Mouse (Mus musculus) G1E (cell line): ENCODE results near the gene Sft2d2.

Experiments
- CTCF ChIP-seq: IDR thresholded peaks from 2 replicates; pipeline ENCODE4 v1.5.1; 2012; ENCODE audit warnings: low read depth, low read length, inconsistent platforms, mixed read lengths
- GATA1 ChIP-seq: IDR thresholded peaks from 2 replicates; pipeline ENCODE4 v1.6.1; 2012; ENCODE audit warnings: borderline replicate concordance, low read length, inconsistent platforms, mixed read lengths
- POLR2AphosphoS5 ChIP-seq: IDR thresholded peaks from 2 replicates; pipeline ENCODE4 v1.6.1; 2012; ENCODE audit warnings: low read depth, low read length, inconsistent platforms; ENCODE audit not compliant: insufficient replicate concordance
- TAL1 ChIP-seq: conservative IDR thresholded peaks from 2 replicates; pipeline ENCODE4 v1.6.1; 2012; ENCODE audit warnings: low read depth, low read length, inconsistent platforms, mixed read lengths

DNA sequence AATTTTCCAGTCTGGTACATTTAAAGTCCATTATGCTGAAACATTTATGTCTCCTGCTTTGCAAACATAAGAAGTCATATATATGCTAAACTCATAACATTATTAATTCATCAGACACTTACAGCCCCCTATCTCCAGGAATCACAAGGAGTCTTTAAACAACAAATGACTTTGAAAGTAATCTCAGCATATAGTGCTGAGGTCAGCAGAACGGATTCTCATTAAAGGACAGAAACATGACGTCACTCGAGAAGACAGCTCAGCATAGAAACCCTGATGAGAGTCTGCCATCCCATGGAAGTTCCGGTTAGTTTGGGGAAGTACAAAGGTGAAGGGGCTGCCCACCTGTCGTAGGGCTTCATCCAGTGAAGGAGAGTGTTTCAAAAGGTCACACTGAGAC, 64.7 kb downstream of the Sft2d2 start:
- TF ChIP-seq CTCF (no peak), GATA1 (no peak), POLR2AphosphoS5 (no peak), TAL1 (no peak)
